14 mouse cellular contexts compared by ENCODE assay signal in genomic region chrX:159772137-159772536, GRCm38 (mm10).
"Had no signal": no experiment of that assay in that cellular context is flagged by ENCODE, and none has a peak within 500 bp of the region (broad histone marks: within the 10 kb centered on the region; RNA-seq: fewer than 3 reads in every experiment).

No protein-coding gene starts in this region.

- H3K27me3 ChIP-seq: liver, embryonic 15.5 days had no signal

- H3K4me1 ChIP-seq: limb, embryonic 10.5 days; liver, embryonic 15.5 days; midbrain, embryonic 10.5 days had no signal

- H3K36me3 ChIP-seq: limb, embryonic 10.5 days; liver, embryonic 15.5 days; midbrain, embryonic 10.5 days had no signal

- H3K9me3 ChIP-seq: limb, embryonic 10.5 days; liver, embryonic 15.5 days; midbrain, embryonic 10.5 days had no signal

- DNase-seq: kidney, adult 2 months; kidney, postnatal 25 days; lung, embryonic 14.5 days; lung, postnatal 10 days; lung, postnatal 4 days; midbrain, embryonic 14.5 days; right cerebral cortex, postnatal 4 days had no signal

- H3K4me2 ChIP-seq: liver, embryonic 11.5 days; liver, embryonic 15.5 days; lung, embryonic 14.5 days had no signal

- H3K27ac ChIP-seq: left cerebral cortex, adult 2 months; limb, embryonic 10.5 days; liver, embryonic 15.5 days; midbrain, embryonic 10.5 days; stomach, postnatal 0 days had no signal

- H3K4me3 ChIP-seq: left cerebral cortex, adult 2 months; limb, embryonic 10.5 days; liver, embryonic 15.5 days; midbrain, embryonic 10.5 days; myocyte had no signal

- H3K9ac ChIP-seq: liver, embryonic 15.5 days; lung, embryonic 14.5 days had no signal
